Mouse (Mus musculus) embryonic facial prominence, embryonic 13.5 days (tissue): ENCODE measurements around the gene Cdk10. TPM values are rescaled to one million over a fixed set of nuclear protein-coding genes. Genes with fewer than 3 reads are reported as not detected.
A peak's percentile ranks its signal among the peaks of the same experiment; 100 is the strongest.
"Not testable (repeated sequence)": the region's sequence is repeated elsewhere in the genome, so short reads cannot be mapped to it uniquely, and the experiment has no call there.

Source experiments
- ATAC-seq: fragments of 200-750 bp; cut with Nextera tagmentation; 2 replicates; pipeline ENCODE4 v1.8.0; 2017; ENCODE audit warnings: low read depth; ENCODE audit not compliant: insufficient number of reproducible peaks, insufficient read depth, low FRiP score, low TSS enrichment
- H3K27ac ChIP-seq: fragments of 300-500 bp; sonication (generic); 2 replicates; pipeline ENCODE4 v1.5.1; 2015; ENCODE audit warnings: moderate library complexity, mild to moderate bottlenecking, inconsistent platforms
- H3K27me3 ChIP-seq: fragments of 300-500 bp; sonication (generic); 2 replicates; pipeline ENCODE4 v1.6.1; 2015; ENCODE audit warnings: mild to moderate bottlenecking, inconsistent platforms
- H3K36me3 ChIP-seq: fragments of 300-500 bp; sonication (generic); 2 replicates; pipeline ENCODE4 v1.6.1; 2015; ENCODE audit warnings: mild to moderate bottlenecking, inconsistent platforms
- H3K4me1 ChIP-seq: fragments of 300-500 bp; sonication (generic); 2 replicates; pipeline ENCODE4 v1.6.1; 2015; ENCODE audit warnings: inconsistent platforms
- H3K4me2 ChIP-seq: fragments of 300-500 bp; sonication (generic); 2 replicates; pipeline ENCODE4 v1.6.1; 2015; ENCODE audit warnings: moderate library complexity, mild to moderate bottlenecking, inconsistent platforms
- H3K4me3 ChIP-seq: fragments of 300-500 bp; sonication (generic); 2 replicates; pipeline ENCODE4 v1.5.1; 2015; ENCODE audit warnings: mild to moderate bottlenecking, inconsistent platforms
- H3K9ac ChIP-seq: fragments of 300-500 bp; sonication (generic); 2 replicates; pipeline ENCODE4 v1.6.1; 2015; ENCODE audit warnings: mild to moderate bottlenecking, inconsistent platforms
- H3K9me3 ChIP-seq: fragments of 300-500 bp; sonication (generic); 2 replicates; pipeline ENCODE4 v1.6.1; 2016; ENCODE audit warnings: inconsistent platforms
- WGBS: fragments of 180-500 bp; shearing (Covaris S2); methylation state at CpG from one replicate; pipeline ENCODE4 v1.1.7; 2015; ENCODE audit warnings: mixed read lengths; 5-methylcytosine and 5-hydroxymethylcytosine counted together
- polyA plus RNA-seq: library from polyadenylated mRNA; unstranded; fragments of >200 nt; fragmentation: Nextera tagmentation; extraction: Ambion mirVana; gene quantifications from 2 replicates; pipeline ENCODE4 v1.2.1, GENCODE M21; 2015

The Cdk10 gene
- 39.5 and 44.3 TPM in 2 replicates for polyA plus RNA-seq

GRCm38 (mm10) chr8:123224278-123225266, at the start of gene Cdk10:
Gene Cdk10, plus strand, starts transcription at chr8:123224842.
- peak within 1 kb of the TSS; percentile 90 for H3K9ac ChIP-seq
- H3K36me3 ChIP-seq: peaks cover 29% of the 10 kb centered on the region
- ATAC-seq: peak; percentile 70
- no peaks in the 10 kb centered on the region for H3K9me3 ChIP-seq
- H3K27me3 ChIP-seq: no peaks in the 10 kb centered on the region
- peak within 1 kb of the TSS; percentile 81 for H3K4me3 ChIP-seq
- H3K4me2 ChIP-seq: peak within 1 kb of the TSS; percentile 82
- H3K27ac ChIP-seq: peak within 1 kb of the TSS; percentile 89
- H3K4me1 ChIP-seq: peaks cover 15% of the 10 kb centered on the region
- 3% methylated on average over 59 of the region's 59 CpGs for WGBS

GRCm38 (mm10) chr8:123181391-123181790, 43.3 kb upstream of the Cdk10 start:
- no peak for ATAC-seq
- no peak overlapping the region for H3K27ac ChIP-seq
- no peaks in the 10 kb centered on the region for H3K27me3 ChIP-seq
- WGBS: 53% methylated on average over 3 of the region's 3 CpGs
- H3K9me3 ChIP-seq: peaks cover 12% of the 10 kb centered on the region; the same call in 1 of the 2 replicates
- no peak overlapping the region for H3K4me2 ChIP-seq
- H3K4me1 ChIP-seq: peaks cover 20% of the 10 kb centered on the region
- no peaks in the 10 kb centered on the region for H3K36me3 ChIP-seq
- no peak overlapping the region for H3K4me3 ChIP-seq
- H3K9ac ChIP-seq: no peak overlapping the region

DNA sequence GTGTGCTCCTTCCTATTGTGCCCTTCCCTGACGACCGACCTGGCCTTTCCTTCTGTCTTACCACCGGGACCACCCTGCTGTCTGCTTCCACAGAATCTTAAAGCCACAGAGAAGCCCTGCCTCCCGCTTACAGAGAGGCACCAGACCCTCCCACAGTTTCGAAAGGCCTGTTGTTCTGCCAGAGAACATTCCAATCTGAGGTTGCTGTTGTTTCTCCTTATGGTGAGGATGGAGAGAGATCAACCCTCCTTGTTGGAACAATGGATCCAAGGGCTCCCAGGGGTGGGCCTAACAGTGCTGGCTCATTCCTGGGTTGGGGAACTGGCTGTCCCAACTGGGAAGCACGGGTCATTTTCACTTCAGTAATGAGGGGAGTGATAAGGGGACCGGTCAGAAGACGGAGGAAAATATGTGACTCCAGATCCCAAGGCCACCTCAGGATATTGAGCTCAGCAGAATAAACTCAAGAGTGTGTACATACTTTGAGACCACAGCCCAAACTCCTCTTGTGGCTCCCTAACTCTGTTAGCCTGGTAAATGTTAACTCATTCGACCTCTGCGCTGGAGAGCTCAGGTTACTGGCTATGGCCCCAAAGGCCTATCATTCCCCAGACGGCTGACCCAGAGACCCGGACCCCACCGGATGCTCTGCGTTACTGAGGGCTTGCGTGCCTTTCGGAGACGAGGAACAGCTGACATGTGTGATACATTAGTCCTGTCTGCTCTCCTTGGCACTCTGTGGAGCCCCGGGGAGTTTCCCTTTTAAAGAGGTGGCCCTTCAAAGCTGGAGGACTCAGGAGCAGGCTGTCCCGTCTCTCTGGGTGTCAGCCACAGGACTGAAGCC, 38.9 kb upstream of the Cdk10 start, which contains the start of gene Dpep1:
Gene Dpep1, plus strand, starts transcription at position 677 of the 844 bp plus-strand sequence.
- peak within 1 kb of the TSS; percentile 51; the same call in 1 of the 2 replicates for H3K9ac ChIP-seq
- no peak for ATAC-seq
- H3K36me3 ChIP-seq: no peaks in the 10 kb centered on the region
- H3K4me3 ChIP-seq: no peak within 1 kb of the TSS
- H3K27ac ChIP-seq: peak within 1 kb of the TSS; percentile 79
- peaks cover 44% of the 10 kb centered on the region for H3K4me1 ChIP-seq
- H3K9me3 ChIP-seq: no peaks in the 10 kb centered on the region
- H3K27me3 ChIP-seq: no peaks in the 10 kb centered on the region
- WGBS: 12% methylated on average over 19 of the region's 19 CpGs
- H3K4me2 ChIP-seq: peak within 1 kb of the TSS; percentile 33

- peaks cover 46% of the 10 kb centered on the region for H3K4me1 ChIP-seq
- no peak overlapping the region for H3K9ac ChIP-seq
Observed at GRCm38 (mm10) chr8:123188006-123188405, 36.6 kb upstream of the Cdk10 start.

DNA sequence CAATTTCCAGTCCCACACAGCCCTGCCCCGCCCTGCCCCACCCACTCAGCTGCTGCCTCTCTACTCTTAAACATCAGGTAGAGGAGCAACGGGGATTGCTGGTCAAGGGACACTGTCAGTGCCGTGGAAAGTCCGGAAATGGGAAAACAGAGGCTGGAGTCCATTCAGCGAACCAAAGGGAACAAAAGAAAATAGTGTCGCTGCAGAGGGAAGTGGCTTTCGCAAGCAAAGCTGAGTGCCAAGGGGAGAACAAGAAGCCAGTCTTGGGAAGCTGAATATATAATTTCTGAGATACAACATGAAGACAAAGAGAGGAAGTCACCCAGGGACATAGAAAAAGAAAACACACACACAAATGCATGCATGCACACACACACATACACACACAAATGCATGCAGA, 35.8 kb upstream of the Cdk10 start:
- no peaks in the 10 kb centered on the region for H3K9me3 ChIP-seq
- no peak overlapping the region for H3K9ac ChIP-seq
- no peaks in the 10 kb centered on the region for H3K27me3 ChIP-seq
- 74% methylated on average over 7 of the region's 7 CpGs for WGBS
- H3K4me2 ChIP-seq: no peak overlapping the region
- no peak for ATAC-seq
- H3K4me3 ChIP-seq: no peak overlapping the region
- no peak overlapping the region for H3K27ac ChIP-seq
- H3K36me3 ChIP-seq: no peaks in the 10 kb centered on the region
- peaks cover 46% of the 10 kb centered on the region for H3K4me1 ChIP-seq

More at GRCm38 (mm10) chr8:123188006-123188405, 36.6 kb upstream of the Cdk10 start:
- ATAC-seq: no peak
- Histone ChIP-seq H3K36me3 (no peaks in the 10 kb centered on the region), H3K9me3 (no peaks in the 10 kb centered on the region), H3K4me3 (no peak overlapping the region), H3K27ac (no peak overlapping the region; the same call in 1 of the 2 replicates), H3K27me3 (no peaks in the 10 kb centered on the region), H3K4me2 (no peak overlapping the region)
- 76% methylated on average over 2 of the region's 2 CpGs for WGBS

DNA sequence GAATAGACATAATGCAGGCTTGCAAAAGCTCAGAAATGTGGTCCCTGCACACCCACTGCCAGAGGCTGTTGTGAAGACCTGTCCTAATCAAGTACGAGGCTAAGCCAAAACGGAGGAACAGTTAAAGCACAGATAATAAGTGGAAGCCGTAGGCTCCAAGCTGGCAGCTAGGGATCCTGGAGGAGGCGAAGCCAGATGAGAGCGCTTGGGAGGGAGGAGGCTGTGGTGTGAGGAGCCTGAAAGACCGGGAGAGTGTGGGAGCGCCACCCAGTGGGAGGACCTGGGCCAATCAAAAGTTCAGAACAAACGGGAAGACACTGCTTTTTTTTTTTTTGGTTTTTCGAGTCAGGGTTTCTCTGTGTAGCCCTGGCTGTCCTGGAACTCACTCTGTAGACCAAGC, 34.0 kb upstream of the Cdk10 start:
- no peaks in the 10 kb centered on the region for H3K27me3 ChIP-seq
- H3K4me1 ChIP-seq: peaks cover 34% of the 10 kb centered on the region
- H3K27ac ChIP-seq: no peak overlapping the region
- no peak for ATAC-seq
- no peak overlapping the region for H3K9ac ChIP-seq
- H3K4me3 ChIP-seq: no peak overlapping the region
- H3K36me3 ChIP-seq: no peaks in the 10 kb centered on the region
- under 1% methylated on average over 9 of the region's 9 CpGs for WGBS
- H3K4me2 ChIP-seq: peak overlapping the region; percentile 45
- no peaks in the 10 kb centered on the region for H3K9me3 ChIP-seq

GRCm38 (mm10) chr8:123191908-123192307, 32.7 kb upstream of the Cdk10 start:
- Histone ChIP-seq H3K4me3 (no peak overlapping the region), H3K9ac (no peak overlapping the region), H3K27ac (no peak overlapping the region), H3K27me3 (no peaks in the 10 kb centered on the region), H3K4me2 (no peak overlapping the region), H3K36me3 (no peaks in the 10 kb centered on the region), H3K9me3 (no peaks in the 10 kb centered on the region), H3K4me1 (peaks cover 21% of the 10 kb centered on the region)
- no peak for ATAC-seq
- WGBS: 53% methylated on average over 8 of the region's 8 CpGs

GRCm38 (mm10) chr8:123193771-123194170, 30.9 kb upstream of the Cdk10 start:
- no peak overlapping the region for H3K9ac ChIP-seq
- no peaks in the 10 kb centered on the region for H3K27me3 ChIP-seq
- 87% methylated on average over 9 of the region's 9 CpGs for WGBS
- no peak for ATAC-seq
- H3K4me3 ChIP-seq: no peak overlapping the region
- H3K9me3 ChIP-seq: no peaks in the 10 kb centered on the region
- no peaks in the 10 kb centered on the region for H3K36me3 ChIP-seq
- no peak overlapping the region for H3K4me2 ChIP-seq
- H3K27ac ChIP-seq: no peak overlapping the region
- peaks cover 7% of the 10 kb centered on the region for H3K4me1 ChIP-seq

DNA sequence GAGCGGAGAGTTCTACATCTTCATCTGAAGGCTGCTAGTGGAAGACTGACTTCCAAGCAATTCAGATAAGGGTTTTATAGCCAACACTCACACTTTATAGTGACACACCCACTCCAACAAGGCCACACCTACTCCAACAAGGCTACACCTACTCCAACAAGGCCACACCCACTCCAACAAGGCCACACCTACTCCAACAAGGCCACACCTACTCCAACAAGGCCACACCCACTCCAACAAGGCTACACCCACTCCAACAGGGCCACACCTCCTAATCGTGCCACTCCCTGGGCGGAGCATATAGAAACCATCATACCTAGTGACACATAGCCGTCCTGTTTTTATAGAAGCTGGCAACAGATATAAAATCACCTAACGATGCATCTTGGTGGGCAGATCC, 27.6 kb upstream of the Cdk10 start:
- H3K36me3 ChIP-seq, H3K4me3 ChIP-seq, H3K9me3 ChIP-seq, H3K27me3 ChIP-seq, H3K4me2 ChIP-seq, H3K27ac ChIP-seq, H3K9ac ChIP-seq, H3K4me1 ChIP-seq, ATAC-seq: not testable (repeated sequence)
- 79% methylated on average over 5 of the region's 5 CpGs for WGBS

DNA sequence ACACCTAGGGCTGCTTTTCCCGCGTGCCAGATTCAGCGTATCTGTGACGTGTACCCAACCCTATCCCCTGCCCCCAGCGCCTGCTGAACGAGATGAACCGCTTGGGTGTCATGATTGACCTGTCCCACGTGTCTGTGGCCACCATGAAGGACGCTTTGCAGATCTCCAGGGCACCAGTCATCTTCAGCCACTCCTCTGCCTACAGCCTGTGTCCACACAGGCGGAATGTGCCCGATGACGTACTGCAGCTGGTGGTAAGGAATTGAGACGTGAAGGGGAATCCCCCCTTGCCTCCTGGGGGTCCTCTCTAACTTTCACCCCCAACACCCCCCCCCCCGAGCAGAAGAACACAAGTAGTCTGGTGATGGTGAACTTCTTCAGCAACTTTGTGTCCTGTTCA, 24.8 kb upstream of the Cdk10 start:
- Histone ChIP-seq H3K27me3 (no peaks in the 10 kb centered on the region), H3K9me3 (no peaks in the 10 kb centered on the region), H3K9ac (no peak overlapping the region), H3K4me1 (0 out of 2 replicates have a peak, but pooled peaks cover 3% of the 10 kb centered on the region), H3K4me2 (no peak overlapping the region), H3K36me3 (peaks cover 13% of the 10 kb centered on the region), H3K4me3 (no peak overlapping the region), H3K27ac (no peak overlapping the region)
- 72% methylated on average over 14 of the region's 14 CpGs for WGBS
- ATAC-seq: no peak

DNA sequence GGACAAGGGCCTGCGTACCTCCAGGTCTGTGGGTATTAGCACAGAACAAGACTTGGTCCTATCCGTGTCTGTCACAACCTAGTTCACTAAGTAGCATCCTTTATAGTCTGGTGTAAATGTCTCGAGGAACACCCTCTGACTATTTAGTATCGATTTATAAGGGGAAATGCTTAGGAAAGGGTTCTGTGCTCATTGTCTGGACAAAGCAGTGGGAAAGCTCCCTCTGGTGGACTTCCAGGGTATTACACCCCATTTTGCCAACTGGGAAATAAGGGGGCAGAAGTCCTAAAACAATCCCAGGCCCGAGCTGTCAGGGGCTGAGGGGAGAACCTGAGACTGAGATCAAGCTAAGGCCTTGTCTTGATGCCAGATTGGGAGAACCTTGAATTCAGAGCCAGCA, 22.4 kb upstream of the Cdk10 start:
- ATAC-seq: no peak
- Histone ChIP-seq H3K4me2 (no peak overlapping the region), H3K9me3 (no peaks in the 10 kb centered on the region), H3K4me3 (no peak overlapping the region), H3K36me3 (peaks cover 33% of the 10 kb centered on the region), H3K9ac (no peak overlapping the region), H3K27me3 (no peaks in the 10 kb centered on the region), H3K4me1 (0 out of 2 replicates have a peak, but pooled peaks cover 3% of the 10 kb centered on the region), H3K27ac (no peak overlapping the region)
- WGBS: 28% methylated on average over 5 of the region's 5 CpGs
